Mouse (Mus musculus) myocyte (in vitro differentiated cells): ENCODE measurements around the gene Ciz1.

ENCODE experiments used
- CEBPB ChIP-seq: IDR thresholded peaks from 2 replicates; pipeline ENCODE4 v1.6.1; 2011; ENCODE audit warnings: mild to moderate bottlenecking, moderate library complexity; ENCODE audit not compliant: poor library complexity, insufficient read depth, severe bottlenecking
- E2F4 ChIP-seq: IDR thresholded peaks from one replicate; pipeline ENCODE4 v1.6.1; 2011; ENCODE audit warnings: mild to moderate bottlenecking, control low read depth, moderate library complexity; ENCODE audit not compliant: insufficient read depth
- MAX ChIP-seq: IDR thresholded peaks from one replicate; pipeline ENCODE4 v1.6.1; 2011; ENCODE audit warnings: low read depth, mild to moderate bottlenecking, control low read depth
- MYOD1 ChIP-seq, 3 experiments: IDR thresholded peaks; one replicate each; pipeline ENCODE4 v1.6.1; 2011; ENCODE audit warnings: control low read depth in 2 of 3, low read depth in 2 of 3, mild to moderate bottlenecking in 2 of 3, moderate library complexity in 1 of 3; ENCODE audit not compliant: insufficient read length in 2 of 3, control insufficient read depth in 1 of 3
- MYOG ChIP-seq, 3 experiments: IDR thresholded peaks; one replicate each; pipeline ENCODE4 v1.6.1; 2011; ENCODE audit warnings: control low read depth in 2 of 3, low read depth in 2 of 3, mild to moderate bottlenecking in 2 of 3; ENCODE audit not compliant: insufficient read length in 2 of 3, control insufficient read depth in 1 of 3, insufficient read depth in 1 of 3
- POLR2A ChIP-seq: IDR thresholded peaks from one replicate; pipeline ENCODE4 v1.6.1; 2011; ENCODE audit warnings: low read depth, mild to moderate bottlenecking, control low read depth, moderate library complexity; ENCODE audit not compliant: insufficient read length
- REST ChIP-seq: IDR thresholded peaks from one replicate; pipeline ENCODE4 v1.6.1; 2011; ENCODE audit warnings: mild to moderate bottlenecking, control low read depth, moderate library complexity; ENCODE audit not compliant: insufficient read depth, insufficient read length
- TCF12 ChIP-seq: IDR thresholded peaks from one replicate; pipeline ENCODE4 v1.6.1; 2011; ENCODE audit warnings: mild to moderate bottlenecking, control low read depth; ENCODE audit not compliant: poor library complexity, insufficient read depth, severe bottlenecking
- USF1 ChIP-seq: IDR thresholded peaks from one replicate; pipeline ENCODE4 v1.6.1; 2011; ENCODE audit warnings: low read depth, mild to moderate bottlenecking, control low read depth, moderate library complexity

DNA sequence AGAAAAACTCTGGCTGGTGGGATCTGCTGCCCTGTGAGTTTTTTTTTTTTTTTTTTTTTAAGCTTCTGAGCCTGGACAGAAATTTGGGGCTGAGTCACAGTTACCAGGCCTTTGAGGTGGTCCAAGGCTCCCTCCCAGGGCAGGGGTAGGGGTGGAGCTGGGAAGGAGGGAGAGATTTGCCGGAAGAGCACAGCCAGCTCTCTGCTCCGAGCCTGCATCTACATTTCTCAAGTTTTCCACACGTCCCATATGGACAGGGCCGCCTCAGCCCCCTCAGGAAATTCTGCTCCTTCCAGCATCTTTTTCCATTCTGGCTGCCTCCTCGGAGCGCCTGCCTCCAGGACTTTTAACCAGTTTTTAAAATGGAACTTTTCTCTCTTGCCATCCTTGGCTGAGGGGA lies 22.6 kb upstream of the Ciz1 start:
- TF ChIP-seq TCF12 = no peak
- no peak for TF ChIP-seq USF1
- TF ChIP-seq CEBPB = no peak
- no peak for TF ChIP-seq POLR2A
- TF ChIP-seq MAX = no peak
- no peak for TF ChIP-seq REST
- TF ChIP-seq MYOG (IDR thresholded peaks at IDR 0.05; ENCODE audit: control insufficient read depth in 1 of 3, insufficient read depth in 1 of 3, insufficient read length in 2 of 3, low read depth in 2 of 3) = no peak
- TF ChIP-seq E2F4 = no peak
- TF ChIP-seq MYOD1 (IDR thresholded peaks at IDR 0.05; ENCODE audit: control insufficient read depth in 1 of 3, insufficient read length in 2 of 3, low read depth in 2 of 3) = no peak
